Mouse (Mus musculus) liver, adult 2 months (tissue): ENCODE measurements at regions not wholly inside any gene's neighbourhood (a gene's known extent, or its start where the extent isn't known, plus 50 kb on each side); places are given as distances from the start of the nearest gene placed in this dataset.

ENCODE experiments used
- CTCF ChIP-seq: fragments of 200-500 bp; IDR thresholded peaks from 2 replicates; pipeline ENCODE4 v1.5.1; 2011; ENCODE audit warnings: low read depth, low read length, control low read depth
- POLR2A ChIP-seq: fragments of 200-500 bp; IDR thresholded peaks from 2 replicates; pipeline ENCODE4 v1.6.1; 2011; ENCODE audit warnings: low read length, control low read depth; ENCODE audit not compliant: insufficient read depth; ENCODE audit errors: extremely low read depth

- TF ChIP-seq POLR2A (no peak), CTCF (no peak)
Measured at GRCm38 (mm10) chr3:6182533-6182932, 431.9 kb downstream of the Gm8797 start.
